35 mouse cellular contexts compared by ENCODE assay signal in genomic region chr5:9327528-9327927, GRCm38 (mm10).
"Had no signal": no experiment of that assay in that cellular context is flagged by ENCODE, and none has a peak within 500 bp of the region (broad histone marks: within the 10 kb centered on the region; RNA-seq: fewer than 3 reads in every experiment).

No protein-coding gene starts in this region.

- H3K4me1 ChIP-seq: heart, embryonic 10.5 days; heart, embryonic 12.5 days; heart, embryonic 13.5 days; heart, embryonic 15.5 days; hindbrain, embryonic 10.5 days; hindbrain, embryonic 12.5 days; hindbrain, embryonic 13.5 days; hindbrain, embryonic 15.5 days; intestine, embryonic 15.5 days; kidney, embryonic 15.5 days had no signal

- DNase-seq: heart, postnatal 10 days; heart, postnatal 14 days; heart, postnatal 36 days; heart, postnatal 4 days; kidney, adult 11 months; kidney, adult 18-20 months; kidney, adult 2 months; kidney, adult 8-10 months; kidney, adult 9 months; kidney, postnatal 10 days; kidney, postnatal 14 days; kidney, postnatal 25 days; kidney, postnatal 36 days; kidney, postnatal 4 days; layer of hippocampus, adult 9-11 months; layer of hippocampus, postnatal 36 days had no signal

- ATAC-seq: hindbrain, embryonic 16.5 days; inflammation-experienced regulatory T-cells, adult 6 months; intestine, embryonic 15.5 days; intestine, embryonic 16.5 days; intestine, postnatal 0 days had no signal

- H3K4me2 ChIP-seq: heart, embryonic 11.5 days; heart, embryonic 12.5 days; heart, embryonic 13.5 days; heart, embryonic 15.5 days; hindbrain, embryonic 12.5 days; hindbrain, embryonic 13.5 days; hindbrain, embryonic 14.5 days; hindbrain, embryonic 15.5 days; intestine, embryonic 15.5 days; kidney, embryonic 15.5 days had no signal

- H3K4me3 ChIP-seq: heart, embryonic 10.5 days; heart, embryonic 12.5 days; heart, embryonic 13.5 days; heart, embryonic 15.5 days; hindbrain, embryonic 10.5 days; hindbrain, embryonic 12.5 days; hindbrain, embryonic 13.5 days; hindbrain, embryonic 15.5 days; intestine, embryonic 15.5 days; kidney, embryonic 15.5 days; layer of hippocampus, adult 2 months had no signal

- H3K27ac ChIP-seq: heart, embryonic 10.5 days; heart, embryonic 13.5 days; heart, embryonic 15.5 days; hindbrain, embryonic 10.5 days; hindbrain, embryonic 12.5 days; hindbrain, embryonic 13.5 days; hindbrain, embryonic 14.5 days; hindbrain, embryonic 15.5 days; hindbrain, postnatal 0 days; intestine, embryonic 15.5 days; kidney, embryonic 15.5 days; kidney, postnatal 0 days; layer of hippocampus, adult 2 months had no signal

- H3K9me3 ChIP-seq: heart, embryonic 10.5 days; heart, embryonic 12.5 days; heart, embryonic 13.5 days; heart, embryonic 15.5 days; hindbrain, embryonic 10.5 days; hindbrain, embryonic 12.5 days; hindbrain, embryonic 13.5 days; hindbrain, embryonic 15.5 days; intestine, embryonic 15.5 days; kidney, embryonic 15.5 days had no signal

- H3K36me3 ChIP-seq: heart, embryonic 10.5 days; heart, embryonic 12.5 days; heart, embryonic 13.5 days; heart, embryonic 15.5 days; hindbrain, embryonic 10.5 days; hindbrain, embryonic 12.5 days; hindbrain, embryonic 13.5 days; hindbrain, embryonic 15.5 days; intestine, embryonic 15.5 days; kidney, embryonic 15.5 days had no signal

- H3K27me3 ChIP-seq: heart, embryonic 12.5 days; heart, embryonic 13.5 days; heart, embryonic 15.5 days; hindbrain, embryonic 12.5 days; hindbrain, embryonic 13.5 days; hindbrain, embryonic 15.5 days; intestine, embryonic 15.5 days; kidney, embryonic 15.5 days had no signal

- H3K9ac ChIP-seq: heart, embryonic 12.5 days; heart, embryonic 13.5 days; heart, embryonic 15.5 days; hindbrain, embryonic 12.5 days; hindbrain, embryonic 13.5 days; hindbrain, embryonic 14.5 days; hindbrain, embryonic 15.5 days; intestine, embryonic 15.5 days; kidney, embryonic 15.5 days had no signal
